Mouse (Mus musculus) megakaryocyte, embryonic 14.5 days (primary cell): ENCODE measurements around the gene Adh4. TPM values are rescaled to one million over a fixed set of nuclear protein-coding genes. Genes with fewer than 3 reads are reported as not detected.

Experiments used
- H3K27me3 ChIP-seq: replicated peaks from 2 replicates; pipeline ENCODE3; 2012; ENCODE audit warnings: inconsistent platforms
- H3K36me3 ChIP-seq: replicated peaks from 2 replicates; pipeline ENCODE3; 2012; ENCODE audit warnings: low read length, inconsistent platforms, mixed read lengths
- H3K4me1 ChIP-seq: 2 replicates; pipeline ENCODE4 v1.6.1; 2012; ENCODE audit warnings: inconsistent platforms
- H3K4me3 ChIP-seq: replicated peaks from 2 replicates; pipeline ENCODE3; 2012; ENCODE audit warnings: moderate library complexity, mild to moderate bottlenecking, inconsistent platforms
- H3K9me3 ChIP-seq: 2 replicates; pipeline ENCODE4 v1.6.1; 2012; ENCODE audit warnings: inconsistent platforms
- FLI1 ChIP-seq: IDR thresholded peaks from 2 replicates; pipeline ENCODE4 v1.6.1; 2012; ENCODE audit warnings: low read length, inconsistent platforms, mixed read lengths
- GATA1 ChIP-seq: IDR thresholded peaks from 3 replicates; pipeline ENCODE4 v1.6.1; 2012; ENCODE audit warnings: mixed read lengths, low read length, inconsistent platforms, borderline replicate concordance
- polyA plus RNA-seq: library from polyadenylated mRNA; stranded (reverse); fragments of >175 nt; gene quantifications from 2 replicates; pipeline ENCODE4 v1.2.3, GENCODE M21; 2012; ENCODE audit warnings: low replicate concordance; ENCODE audit not compliant: insufficient read depth

The Adh4 gene
- polyA plus RNA-seq, 1 experiment = not detected

DNA sequence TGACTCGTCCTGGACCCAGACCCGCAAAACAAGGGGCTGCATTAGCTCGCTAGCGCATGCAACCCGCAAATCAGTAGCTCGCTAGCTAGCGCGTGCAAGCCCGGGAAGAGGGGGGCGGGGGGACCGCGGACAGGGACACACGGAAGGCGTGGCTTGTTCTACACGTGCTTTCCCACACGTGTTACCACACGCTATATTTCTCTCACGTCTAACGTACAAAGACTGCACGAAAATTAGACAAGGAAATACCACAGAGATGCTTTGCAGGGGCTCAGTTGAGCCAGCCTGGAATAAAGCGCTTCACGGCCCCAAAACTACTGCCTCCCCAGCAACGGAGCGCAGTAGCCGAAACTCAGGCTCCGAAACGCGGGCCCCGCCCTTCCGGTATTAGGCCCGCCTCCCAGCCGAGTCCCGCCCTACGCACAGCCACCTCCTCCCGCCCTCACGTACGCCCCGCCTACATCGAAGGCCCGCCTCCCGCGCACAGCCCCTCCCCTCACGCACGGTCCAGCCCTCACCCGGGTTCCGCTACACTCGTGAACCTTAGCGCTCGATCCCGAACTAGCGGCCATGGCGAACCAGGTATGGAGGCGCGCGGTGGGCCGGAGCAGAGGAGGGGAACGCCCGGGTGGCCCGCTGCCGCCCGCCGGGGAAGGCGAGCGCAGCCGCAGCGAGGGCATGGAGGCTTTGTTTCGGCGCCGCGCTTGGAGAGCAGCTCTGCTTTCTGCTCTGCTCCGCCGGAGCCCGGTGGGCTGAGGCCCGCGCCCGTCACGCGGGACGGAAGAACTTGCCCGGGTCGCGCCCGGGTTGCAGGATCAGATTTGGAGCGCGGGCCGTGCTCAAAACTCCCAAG is 27.6 kb downstream of the Adh4 start, which contains the start of gene Adh5:
Adh5 (plus strand) TSS at position 482 of the 853 bp plus-strand sequence.
- H3K36me3 ChIP-seq = peaks cover 29% of the 10 kb centered on the region
- TF ChIP-seq GATA1 (no peak), FLI1 (no peak)
- H3K4me3 ChIP-seq = peak within 1 kb of the TSS; percentile 93
- H3K4me1 ChIP-seq = peaks cover 43% of the 10 kb centered on the region
- H3K27me3 ChIP-seq = no peaks in the 10 kb centered on the region
- no peaks in the 10 kb centered on the region for H3K9me3 ChIP-seq

DNA sequence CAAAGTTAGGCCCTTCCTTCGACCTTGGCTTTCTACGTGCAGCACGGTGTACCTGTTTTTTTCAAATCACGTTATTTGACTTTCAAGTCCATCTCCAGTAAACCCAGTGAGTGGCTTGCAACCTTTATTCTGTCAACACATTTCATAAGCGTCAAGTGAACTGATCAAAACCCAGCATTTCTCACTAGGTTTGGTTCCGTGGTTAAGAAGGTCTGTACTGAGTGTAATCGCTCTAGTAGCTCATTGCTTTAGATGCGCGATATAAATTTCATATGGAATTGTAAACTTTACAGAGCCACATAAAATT is 28.2 kb downstream of the Adh4 start:
- Histone ChIP-seq H3K4me3 (peak overlapping the region; percentile 93), H3K9me3 (no peaks in the 10 kb centered on the region)
- TF ChIP-seq FLI1 = no peak
- no peak for TF ChIP-seq GATA1

DNA sequence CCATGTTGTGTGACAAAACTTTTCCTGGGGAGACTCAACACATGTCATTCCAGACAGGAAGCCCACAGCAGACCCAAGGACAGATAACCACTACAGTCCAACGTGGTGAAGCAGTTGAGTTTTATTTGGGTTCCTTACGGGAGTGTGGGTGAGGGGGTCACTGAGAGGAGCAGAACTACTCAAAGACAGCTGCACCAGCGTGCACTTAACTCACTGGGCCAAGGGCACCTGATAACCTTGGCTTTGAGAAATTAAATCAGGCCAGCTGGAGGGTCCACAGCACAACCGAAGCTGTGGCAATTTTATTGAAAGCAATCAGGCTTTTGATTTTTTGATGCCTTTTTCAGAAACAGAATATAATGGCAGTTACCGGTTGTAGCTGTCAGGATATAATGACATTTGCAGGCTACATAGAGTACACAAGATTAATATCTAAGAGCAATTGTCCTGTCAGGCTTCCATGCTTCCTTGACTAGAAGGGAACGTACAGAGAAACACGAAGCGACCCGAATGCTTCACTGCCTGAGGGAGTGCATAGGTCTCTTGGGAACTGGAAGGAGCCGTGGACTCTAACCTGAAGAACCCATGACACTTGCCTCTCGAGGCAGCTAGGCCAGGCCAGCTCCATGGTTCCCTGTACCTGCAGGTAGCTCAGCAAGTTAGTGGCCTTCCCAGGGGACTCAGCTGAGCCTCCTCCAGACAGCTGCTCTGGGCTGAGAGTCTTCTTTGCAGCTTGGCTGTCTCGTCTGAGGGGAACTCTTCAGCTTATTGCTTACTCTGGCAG is 33.0 kb downstream of the Adh4 start:
- Histone ChIP-seq H3K9me3 (no peaks in the 10 kb centered on the region), H3K36me3 (peaks cover 81% of the 10 kb centered on the region), H3K27me3 (no peaks in the 10 kb centered on the region)

More for the DNA sequence above, 28.2 kb downstream of the Adh4 start:
- peaks cover 35% of the 10 kb centered on the region for H3K36me3 ChIP-seq
- H3K4me1 ChIP-seq = peaks cover 48% of the 10 kb centered on the region
- H3K27me3 ChIP-seq = no peaks in the 10 kb centered on the region

DNA sequence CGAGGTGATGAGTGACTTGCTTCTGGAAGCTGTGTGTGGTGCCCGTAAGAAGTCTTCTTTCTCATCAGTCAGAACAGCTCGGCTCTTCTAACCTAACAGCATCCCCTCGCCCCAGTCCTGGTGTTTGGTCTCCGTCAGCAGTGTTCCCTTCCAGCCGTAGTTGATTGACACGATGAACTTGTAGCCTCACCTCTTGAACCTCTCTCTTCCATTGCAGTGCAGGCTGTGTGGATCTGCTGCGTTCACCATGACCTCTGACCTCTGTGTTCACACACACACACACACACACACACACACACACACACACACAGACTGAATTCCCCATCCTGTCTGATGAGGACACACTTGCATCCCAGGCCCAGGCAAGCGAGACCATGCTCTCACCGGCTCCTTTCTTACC is 36.9 kb downstream of the Adh4 start:
- peaks cover 97% of the 10 kb centered on the region for H3K36me3 ChIP-seq
- no peak overlapping the region for H3K4me3 ChIP-seq
- H3K4me1 ChIP-seq = peaks cover 23% of the 10 kb centered on the region
- TF ChIP-seq GATA1 (no peak), FLI1 (no peak)
- H3K9me3 ChIP-seq = no peaks in the 10 kb centered on the region
- no peaks in the 10 kb centered on the region for H3K27me3 ChIP-seq

More for the DNA sequence above, 33.0 kb downstream of the Adh4 start:
- Histone ChIP-seq H3K4me1 (peaks cover 46% of the 10 kb centered on the region), H3K4me3 (no peak overlapping the region)
- TF ChIP-seq GATA1 = no peak

DNA sequence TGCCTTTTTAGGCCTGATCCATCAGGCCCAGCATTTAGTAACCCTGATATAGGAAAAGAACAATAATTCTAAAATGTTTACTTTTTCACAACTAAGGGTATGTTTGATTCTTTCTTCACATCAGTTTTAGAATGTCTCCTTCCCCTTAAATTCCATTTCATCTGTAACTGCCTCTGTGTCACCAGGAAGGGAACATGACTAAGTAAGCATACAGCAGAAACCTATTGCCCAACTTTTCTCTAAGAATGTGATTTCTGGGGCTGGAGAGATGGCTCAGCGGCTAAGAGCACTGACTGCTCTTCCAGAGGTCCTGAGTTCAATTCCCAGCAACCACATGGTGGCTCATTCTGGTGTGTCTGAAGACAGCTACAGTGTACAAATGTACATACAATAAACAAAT is 39.0 kb downstream of the Adh4 start:
- peaks cover 99% of the 10 kb centered on the region for H3K36me3 ChIP-seq
- no peaks in the 10 kb centered on the region for H3K9me3 ChIP-seq
- H3K4me1 ChIP-seq = peaks cover 10% of the 10 kb centered on the region; the same call in 1 of the 2 replicates
- H3K27me3 ChIP-seq = no peaks in the 10 kb centered on the region
- H3K4me3 ChIP-seq = no peak overlapping the region
- TF ChIP-seq GATA1 (no peak), FLI1 (no peak)

DNA sequence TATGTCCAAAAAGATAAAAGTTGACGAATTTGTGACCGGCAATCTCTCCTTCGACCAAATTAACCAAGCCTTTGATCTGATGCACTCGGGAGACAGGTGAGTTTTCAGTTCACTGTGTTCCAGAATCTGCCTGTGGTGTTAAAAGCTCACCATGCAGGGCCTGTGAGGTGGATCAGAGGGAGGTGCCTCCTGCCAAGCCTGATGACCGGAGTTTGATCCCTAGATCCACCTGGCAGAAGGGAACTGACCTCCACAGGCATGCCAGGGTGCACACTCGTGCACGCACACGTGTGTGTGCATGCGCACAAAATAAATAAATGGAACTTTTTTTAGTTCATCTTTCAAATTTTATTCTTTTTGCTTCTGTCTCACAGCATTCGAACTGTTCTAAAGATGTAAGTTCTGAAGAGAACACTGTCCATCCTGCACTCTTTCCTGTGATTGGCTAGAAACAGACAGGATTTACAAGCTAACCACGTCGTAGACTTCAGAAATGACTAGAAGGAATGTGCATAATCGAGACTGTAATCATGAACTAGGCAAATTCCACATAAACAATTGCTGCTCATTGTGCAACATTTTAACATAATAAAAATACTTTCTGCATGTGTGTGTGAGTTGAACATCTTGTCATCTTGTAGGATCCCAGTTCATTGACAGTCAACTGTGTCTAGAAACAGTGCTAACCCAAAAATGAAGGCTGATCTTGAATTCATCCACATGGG is 39.6 kb downstream of the Adh4 start:
- Histone ChIP-seq H3K36me3 (peaks cover 99% of the 10 kb centered on the region), H3K4me3 (no peak overlapping the region), H3K27me3 (no peaks in the 10 kb centered on the region), H3K4me1 (peaks cover 10% of the 10 kb centered on the region; the same call in 1 of the 2 replicates), H3K9me3 (no peaks in the 10 kb centered on the region)
- TF ChIP-seq FLI1 = no peak
- TF ChIP-seq GATA1 = no peak

DNA sequence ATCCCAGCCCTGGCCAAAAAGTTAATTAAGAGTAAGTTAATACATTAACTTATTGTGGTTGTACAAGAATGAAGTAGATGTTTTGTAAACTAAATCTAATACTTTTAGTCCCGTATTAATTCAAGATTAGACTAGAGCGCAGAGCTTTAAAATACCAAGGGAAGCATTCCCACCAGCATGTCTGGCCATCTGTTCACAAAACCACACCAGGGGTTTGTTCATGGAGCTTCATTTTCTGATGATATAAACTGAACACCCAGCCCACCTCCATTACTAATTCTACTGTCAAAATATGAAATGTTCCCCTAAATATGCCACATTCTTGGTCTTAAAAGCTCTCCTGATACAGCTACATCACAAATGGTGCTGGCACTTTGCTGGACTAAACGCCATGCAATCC is 43.2 kb downstream of the Adh4 start:
- Histone ChIP-seq H3K27me3 (no peaks in the 10 kb centered on the region), H3K9me3 (no peaks in the 10 kb centered on the region), H3K36me3 (peaks cover 99% of the 10 kb centered on the region), H3K4me1 (0 out of 2 replicates have a peak, but pooled peaks cover 3% of the 10 kb centered on the region), H3K4me3 (no peak overlapping the region)
- TF ChIP-seq FLI1 = no peak
- TF ChIP-seq GATA1 = no peak

DNA sequence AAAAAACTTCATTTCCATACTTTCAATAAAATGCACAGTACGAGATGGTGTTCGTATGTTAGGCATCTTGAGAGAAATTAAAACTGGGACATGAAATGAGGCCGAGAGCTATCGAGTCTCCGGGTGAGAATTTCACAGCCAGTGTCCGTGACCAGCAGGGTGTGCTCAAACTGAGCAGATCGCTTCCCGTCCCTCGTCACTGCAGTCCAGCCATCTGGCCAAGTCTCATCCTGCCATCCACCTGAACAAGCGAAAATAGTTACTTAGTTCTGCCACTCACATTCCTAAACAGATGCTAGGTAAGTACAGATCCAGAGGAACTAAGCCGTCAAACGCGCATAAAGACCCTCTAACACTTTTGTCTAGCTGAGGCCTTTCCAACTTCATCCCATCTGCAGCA is 45.0 kb downstream of the Adh4 start:
- no peak overlapping the region for H3K4me3 ChIP-seq
- no peaks in the 10 kb centered on the region for H3K9me3 ChIP-seq
- H3K36me3 ChIP-seq = peaks cover 99% of the 10 kb centered on the region
- H3K4me1 ChIP-seq = peaks cover 3% of the 10 kb centered on the region; the same call in 1 of the 2 replicates
- TF ChIP-seq GATA1 (no peak), FLI1 (no peak)
- H3K27me3 ChIP-seq = no peaks in the 10 kb centered on the region

DNA sequence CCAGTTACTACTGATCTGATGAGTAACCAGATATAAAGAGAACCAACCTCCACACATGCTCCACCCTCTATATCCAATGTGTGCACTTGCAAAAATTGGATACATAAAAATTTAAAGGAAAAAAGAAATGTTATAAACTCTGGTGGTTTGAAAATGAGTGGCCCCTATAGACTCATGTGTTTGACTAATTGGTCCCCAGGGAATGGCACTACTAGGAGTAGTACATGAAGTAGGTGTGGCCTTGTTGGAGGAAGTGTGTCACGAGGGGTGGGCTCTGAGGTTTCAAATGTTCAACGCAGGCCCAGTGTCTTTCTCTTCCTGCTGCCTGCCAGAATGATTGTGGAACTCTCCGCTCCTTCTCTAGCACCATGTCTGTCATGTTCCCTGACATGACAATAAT is 46.6 kb downstream of the Adh4 start:
- no peaks in the 10 kb centered on the region for H3K9me3 ChIP-seq
- peaks cover 3% of the 10 kb centered on the region; the same call in 1 of the 2 replicates for H3K4me1 ChIP-seq
- H3K27me3 ChIP-seq = no peaks in the 10 kb centered on the region
- peaks cover 98% of the 10 kb centered on the region for H3K36me3 ChIP-seq
- no peak overlapping the region for H3K4me3 ChIP-seq
- no peak for TF ChIP-seq FLI1

DNA sequence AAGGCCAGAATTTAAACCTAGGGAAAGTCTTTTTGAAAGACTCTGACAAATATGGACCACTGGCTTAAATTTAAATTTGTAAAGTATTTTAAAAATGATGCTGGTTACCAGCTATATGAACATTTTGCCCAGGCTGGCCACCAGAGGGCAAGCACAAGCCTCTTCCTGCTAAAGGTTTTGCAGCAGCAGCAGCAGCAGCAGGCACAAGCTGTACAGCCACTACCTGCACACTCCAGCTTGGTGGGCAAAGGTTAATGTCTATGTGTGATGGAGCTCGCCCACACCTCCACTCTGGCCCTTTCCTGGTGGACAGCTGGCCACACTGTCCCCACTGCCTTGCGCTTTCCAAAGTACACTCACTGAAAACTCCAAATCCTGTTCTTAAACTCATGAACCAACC is 47.9 kb downstream of the Adh4 start:
- Histone ChIP-seq H3K4me3 (peak overlapping the region; percentile 23), H3K36me3 (peaks cover 98% of the 10 kb centered on the region), H3K27me3 (no peaks in the 10 kb centered on the region), H3K4me1 (peaks cover 6% of the 10 kb centered on the region), H3K9me3 (no peaks in the 10 kb centered on the region)
- no peak for TF ChIP-seq GATA1
- TF ChIP-seq FLI1 = no peak
